Mouse (Mus musculus) cerebellum, adult (tissue): ENCODE results near the gene Zfp512.
"Not testable (repeated sequence)": the region's sequence is repeated elsewhere in the genome, so short reads cannot be mapped to it uniquely, and the experiment has no call there.

Experiments
- ATAC-seq: cut with Nextera tagmentation; 2 replicates; pipeline ENCODE4 v1.9.2; 2017; ENCODE audit warnings: mild to moderate bottlenecking, moderate library complexity, mixed read lengths; ENCODE audit not compliant: insufficient number of reproducible peaks, low FRiP score, low TSS enrichment

Gene Zfp512

GRCm38 (mm10) chr5:31451878-31452561 lies at the start of gene Zfp512:
Gene Zfp512 (plus strand): TSS chr5:31452431.
- peak; percentile 99 for ATAC-seq

- not testable (repeated sequence) for ATAC-seq
Measured at GRCm38 (mm10) chr5:31434727-31435126, 17.5 kb upstream of the Zfp512 start.

GRCm38 (mm10) chr5:31451336-31451735 lies 895 bp upstream of the Zfp512 start:
- ATAC-seq = no peak

- ATAC-seq = no peak
Measured at GRCm38 (mm10) chr5:31452562-31452878, 289 bp downstream of the Zfp512 start.

GRCm38 (mm10) chr5:31452886-31453410 lies 717 bp downstream of the Zfp512 start:
- no peak for ATAC-seq

GRCm38 (mm10) chr5:31467798-31468197 lies 15.6 kb downstream of the Zfp512 start:
- ATAC-seq = no peak

GRCm38 (mm10) chr5:31469711-31470110 lies 17.5 kb downstream of the Zfp512 start:
- ATAC-seq = no peak

- ATAC-seq = no peak
Measured at GRCm38 (mm10) chr5:31470334-31470733, 18.1 kb downstream of the Zfp512 start.

- no peak for ATAC-seq
Measured at GRCm38 (mm10) chr5:31480536-31480935, 28.3 kb downstream of the Zfp512 start.

- ATAC-seq = no peak
Measured at GRCm38 (mm10) chr5:31485440-31485839, 33.2 kb downstream of the Zfp512 start, which contains the start of gene 4930548H24Rik. Gene 4930548H24Rik (plus strand): TSS chr5:31485740.

GRCm38 (mm10) chr5:31487889-31488288 lies 35.7 kb downstream of the Zfp512 start:
- no peak for ATAC-seq

- ATAC-seq = no peak
Measured at GRCm38 (mm10) chr5:31489116-31489769, 37.0 kb downstream of the Zfp512 start.

- no peak for ATAC-seq
Measured at GRCm38 (mm10) chr5:31492031-31492430, 39.8 kb downstream of the Zfp512 start.

GRCm38 (mm10) chr5:31494513-31495297 lies 42.5 kb downstream of the Zfp512 start, which contains the start of gene Gpn1:
Gene Gpn1 (plus strand): TSS chr5:31494741.
- peak; percentile 100 for ATAC-seq

- no peak for ATAC-seq
Measured at GRCm38 (mm10) chr5:31504843-31505242, 52.6 kb downstream of the Zfp512 start.

GRCm38 (mm10) chr5:31512481-31512880 lies 60.2 kb downstream of the Zfp512 start:
- no peak for ATAC-seq

- ATAC-seq = no peak
Measured at GRCm38 (mm10) chr5:31520556-31520955, 68.3 kb downstream of the Zfp512 start.

GRCm38 (mm10) chr5:31526354-31527116 lies 74.3 kb downstream of the Zfp512 start, which contains the start of gene Slc4a1ap:
Gene Slc4a1ap (plus strand): TSS chr5:31526995.
- ATAC-seq = peak; percentile 92

GRCm38 (mm10) chr5:31527117-31527680 lies 75.0 kb downstream of the Zfp512 start:
- no peak for ATAC-seq

- not testable (repeated sequence) for ATAC-seq
Measured at GRCm38 (mm10) chr5:31527707-31528106, 75.5 kb downstream of the Zfp512 start, which contains the start of gene Supt7l. Gene Supt7l (minus strand): TSS chr5:31527807.
